Mouse (Mus musculus) hindbrain, embryonic 14.5 days (tissue): ENCODE measurements around the gene Cyp4f17. TPM values are rescaled to one million over a fixed set of nuclear protein-coding genes. Genes with fewer than 3 reads are reported as not detected.
"Not testable (repeated sequence)": the region's sequence is repeated elsewhere in the genome, so short reads cannot be mapped to it uniquely, and the experiment has no call there.

Experiments used
- ATAC-seq: fragments of 200-750 bp; cut with Nextera tagmentation; 2 replicates; pipeline ENCODE4 v1.8.0; 2017; ENCODE audit warnings: moderate number of reproducible peaks, mild to moderate bottlenecking, moderate TSS enrichment, moderate library complexity; ENCODE audit not compliant: low FRiP score
- DNase-seq: peaks from one replicate; pipeline ENCODE4 v3.0.0-alpha.2; 2015; ENCODE audit warnings: low spot score
- H3K27ac ChIP-seq: fragments of 300-500 bp; sonication (generic); 2 replicates; pipeline ENCODE4 v1.5.1; 2014; ENCODE audit warnings: mild to moderate bottlenecking, moderate library complexity
- H3K27me3 ChIP-seq: fragments of 300-500 bp; sonication (generic); 2 replicates; pipeline ENCODE4 v1.6.1; 2014; ENCODE audit warnings: mild to moderate bottlenecking, low read length, mixed read lengths; ENCODE audit not compliant: control insufficient read depth, insufficient read depth
- H3K36me3 ChIP-seq: fragments of 300-500 bp; sonication (generic); replicated peaks from 2 replicates; pipeline ENCODE4 v1.6.1; 2014; ENCODE audit not compliant: control insufficient read depth, insufficient read depth
- H3K4me1 ChIP-seq: fragments of 300-500 bp; sonication (generic); replicated peaks from 2 replicates; pipeline ENCODE4 v1.6.1; 2014; ENCODE audit warnings: antibody characterized with exemption, low read length, mixed read lengths; ENCODE audit not compliant: control insufficient read depth, insufficient read depth
- H3K4me2 ChIP-seq: fragments of 300-500 bp; sonication (generic); replicated peaks from 2 replicates; pipeline ENCODE4 v1.6.1; 2014; ENCODE audit warnings: mild to moderate bottlenecking, moderate library complexity
- H3K4me3 ChIP-seq: fragments of 300-500 bp; sonication (generic); replicated peaks from 2 replicates; pipeline ENCODE4 v1.5.1; 2014; ENCODE audit warnings: mild to moderate bottlenecking, low read length
- H3K9ac ChIP-seq: fragments of 300-500 bp; sonication (generic); 2 replicates; pipeline ENCODE4 v1.6.1; 2014
- H3K9me3 ChIP-seq: fragments of 300-500 bp; sonication (generic); 2 replicates; pipeline ENCODE4 v1.6.1; 2016; ENCODE audit warnings: low read length; ENCODE audit not compliant: control insufficient read depth
- WGBS: fragments of 180-500 bp; shearing (Covaris S2); extraction: QIAGEN DNeasy Blood & Tissue Kit; methylation state at CpG from one replicate; pipeline ENCODE4 v1.1.7; 2014; 5-methylcytosine and 5-hydroxymethylcytosine counted together
- polyA plus RNA-seq: library from polyadenylated mRNA; unstranded; fragments of >200 nt; fragmentation: Nextera tagmentation; extraction: Ambion mirVana; gene quantifications from 2 replicates; pipeline ENCODE4 v1.2.1, GENCODE M21; 2014

Cyp4f17 gene
- polyA plus RNA-seq, 1 experiment from 2014 or later: 10.5 TPM

GRCm38 (mm10) chr17:32522386-32522785, 16.5 kb downstream of the Cyp4f17 start:
- H3K4me3 ChIP-seq: no peak overlapping the region
- no peak overlapping the region for H3K4me2 ChIP-seq
- WGBS: 93% methylated on average over 4 of the region's 4 CpGs
- no peak overlapping the region for H3K27ac ChIP-seq
- no peaks in the 10 kb centered on the region for H3K9me3 ChIP-seq
- H3K9ac ChIP-seq: no peak overlapping the region
- DNase-seq (no peak), ATAC-seq (no peak)
- H3K36me3 ChIP-seq: peaks cover 19% of the 10 kb centered on the region; the same call in 1 of the 2 replicates
- no peaks in the 10 kb centered on the region for H3K27me3 ChIP-seq
- no peaks in the 10 kb centered on the region for H3K4me1 ChIP-seq

GRCm38 (mm10) chr17:32522816-32523215, 17.0 kb downstream of the Cyp4f17 start:
- DNase-seq (no peak), ATAC-seq (no peak)
- Histone ChIP-seq H3K9me3 (no peaks in the 10 kb centered on the region), H3K27ac (no peak overlapping the region), H3K4me3 (no peak overlapping the region), H3K36me3 (peaks cover 18% of the 10 kb centered on the region; the same call in 1 of the 2 replicates), H3K4me1 (no peaks in the 10 kb centered on the region), H3K4me2 (no peak overlapping the region), H3K9ac (no peak overlapping the region), H3K27me3 (no peaks in the 10 kb centered on the region)
- WGBS: 93% methylated on average over 5 of the region's 5 CpGs

- no peak overlapping the region for H3K4me3 ChIP-seq
- H3K36me3 ChIP-seq: peaks cover 15% of the 10 kb centered on the region; the same call in 1 of the 2 replicates
- no peaks in the 10 kb centered on the region for H3K9me3 ChIP-seq
- no peak overlapping the region for H3K9ac ChIP-seq
- 93% methylated on average over 11 of the region's 11 CpGs for WGBS
- no peaks in the 10 kb centered on the region for H3K27me3 ChIP-seq
- H3K27ac ChIP-seq: no peak overlapping the region
- H3K4me2 ChIP-seq: no peak overlapping the region
- no peaks in the 10 kb centered on the region for H3K4me1 ChIP-seq
- ATAC-seq (no peak), DNase-seq (no peak)
Observed at GRCm38 (mm10) chr17:32523895-32524294, 18.0 kb downstream of the Cyp4f17 start.

DNA sequence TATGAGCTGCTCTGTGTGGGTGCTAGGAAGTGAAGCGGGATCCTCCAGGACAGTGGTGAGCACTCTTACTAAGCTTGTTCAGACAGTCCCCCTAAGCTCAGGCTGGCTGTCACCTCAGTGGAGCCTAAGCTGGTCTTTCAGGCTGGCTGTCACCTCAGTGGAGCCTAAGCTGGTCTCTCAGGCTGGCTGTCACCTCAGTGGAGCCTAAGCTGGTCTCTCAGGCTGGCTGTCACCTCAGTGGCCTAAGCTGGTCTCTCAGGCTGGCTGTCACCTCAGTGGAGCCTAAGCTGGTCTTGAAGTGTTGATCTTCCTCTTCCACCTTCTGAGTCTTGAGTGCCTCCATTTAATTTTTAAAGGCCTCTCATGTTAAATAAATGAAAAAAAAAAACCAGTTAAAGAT, 20.5 kb downstream of the Cyp4f17 start:
- DNase-seq, H3K4me1 ChIP-seq, H3K27me3 ChIP-seq, ATAC-seq, H3K4me3 ChIP-seq, H3K27ac ChIP-seq, H3K9ac ChIP-seq, H3K9me3 ChIP-seq, H3K4me2 ChIP-seq: not testable (repeated sequence)
- H3K36me3 ChIP-seq: peaks cover 11% of the 10 kb centered on the region; the same call in 1 of the 2 replicates
- 96% methylated on average over 1 of the region's 1 CpGs for WGBS

- WGBS: 92% methylated on average over 11 of the region's 11 CpGs
- ATAC-seq: no peak
Observed at GRCm38 (mm10) chr17:32527748-32528147, 21.9 kb downstream of the Cyp4f17 start.

GRCm38 (mm10) chr17:32528408-32529337, 22.8 kb downstream of the Cyp4f17 start:
- Histone ChIP-seq H3K9ac (0 out of 2 replicates have a peak overlapping the region, but pooled peaks have one; percentile 24), H3K4me3 (0 out of 2 replicates have a peak overlapping the region, but pooled peaks have one; percentile 9), H3K36me3 (peaks cover 8% of the 10 kb centered on the region; the same call in 1 of the 2 replicates), H3K4me2 (peak overlapping the region; percentile 47), H3K9me3 (no peaks in the 10 kb centered on the region), H3K4me1 (no peaks in the 10 kb centered on the region), H3K27ac (no peak overlapping the region), H3K27me3 (no peaks in the 10 kb centered on the region)
- ATAC-seq: peak; percentile 60; the same call in 1 of the 2 replicates
- peak; percentile 83 for DNase-seq
- WGBS: 20% methylated on average over 26 of the region's 26 CpGs

More at GRCm38 (mm10) chr17:32527748-32528147, 21.9 kb downstream of the Cyp4f17 start:
- no peak overlapping the region for H3K4me3 ChIP-seq
- no peak overlapping the region for H3K9ac ChIP-seq
- DNase-seq: no peak
- no peaks in the 10 kb centered on the region for H3K27me3 ChIP-seq
- H3K9me3 ChIP-seq: no peaks in the 10 kb centered on the region
- H3K27ac ChIP-seq: no peak overlapping the region
- H3K36me3 ChIP-seq: peaks cover 8% of the 10 kb centered on the region; the same call in 1 of the 2 replicates
- H3K4me1 ChIP-seq: no peaks in the 10 kb centered on the region
- no peak overlapping the region for H3K4me2 ChIP-seq

DNA sequence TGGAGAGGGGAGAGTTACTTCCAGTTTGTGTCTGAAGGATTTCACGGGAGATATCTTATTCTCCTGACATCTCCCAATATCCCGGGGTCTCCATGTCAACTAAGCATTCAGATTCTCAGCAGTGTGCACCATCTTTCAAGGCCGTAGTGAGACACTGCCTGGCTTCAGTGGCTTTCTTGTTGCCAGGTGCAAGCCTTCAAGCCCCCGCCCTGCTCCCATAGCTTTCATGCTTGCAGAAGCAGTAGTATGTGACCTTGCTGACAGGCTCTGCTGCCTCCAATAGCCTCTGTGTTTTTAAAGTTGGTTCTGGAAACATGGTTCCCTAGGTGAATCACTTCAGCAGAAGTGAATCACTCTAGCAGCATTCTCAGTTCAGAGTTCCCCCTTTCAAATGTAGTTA, 26.5 kb downstream of the Cyp4f17 start:
- not testable (repeated sequence) for ATAC-seq, H3K36me3 ChIP-seq, H3K27ac ChIP-seq, H3K4me2 ChIP-seq, H3K9me3 ChIP-seq, H3K4me1 ChIP-seq, H3K9ac ChIP-seq, DNase-seq, H3K4me3 ChIP-seq, H3K27me3 ChIP-seq
- WGBS: 47% methylated on average over 4 of the region's 4 CpGs

DNA sequence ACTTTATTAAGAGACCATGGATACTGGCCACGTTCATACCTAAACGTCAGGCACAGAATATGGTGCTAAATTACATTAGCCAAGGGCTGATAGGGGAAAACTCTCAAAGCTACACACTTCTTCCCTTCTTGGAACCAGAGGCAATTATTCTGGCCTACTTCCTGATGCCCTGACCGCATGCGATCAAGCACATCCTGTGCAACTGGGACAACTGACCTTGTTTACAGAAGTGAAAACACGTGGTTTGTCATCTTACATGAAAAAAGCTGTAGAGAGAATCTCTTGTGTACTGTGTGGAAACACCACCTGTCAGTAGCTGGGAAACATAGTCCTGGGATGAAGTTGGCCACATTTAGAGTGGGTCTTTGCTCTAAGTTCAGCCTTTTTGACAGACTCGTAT, 28.2 kb downstream of the Cyp4f17 start:
- DNase-seq (no peak), ATAC-seq (no peak)
- no peak overlapping the region for H3K9ac ChIP-seq
- no peak overlapping the region for H3K27ac ChIP-seq
- 0 out of 2 replicates have a peak, but pooled peaks cover 6% of the 10 kb centered on the region for H3K4me1 ChIP-seq
- H3K4me3 ChIP-seq: no peak overlapping the region
- no peaks in the 10 kb centered on the region for H3K36me3 ChIP-seq
- 82% methylated on average over 6 of the region's 6 CpGs for WGBS
- H3K27me3 ChIP-seq: no peaks in the 10 kb centered on the region
- no peaks in the 10 kb centered on the region for H3K9me3 ChIP-seq
- no peak overlapping the region for H3K4me2 ChIP-seq

DNA sequence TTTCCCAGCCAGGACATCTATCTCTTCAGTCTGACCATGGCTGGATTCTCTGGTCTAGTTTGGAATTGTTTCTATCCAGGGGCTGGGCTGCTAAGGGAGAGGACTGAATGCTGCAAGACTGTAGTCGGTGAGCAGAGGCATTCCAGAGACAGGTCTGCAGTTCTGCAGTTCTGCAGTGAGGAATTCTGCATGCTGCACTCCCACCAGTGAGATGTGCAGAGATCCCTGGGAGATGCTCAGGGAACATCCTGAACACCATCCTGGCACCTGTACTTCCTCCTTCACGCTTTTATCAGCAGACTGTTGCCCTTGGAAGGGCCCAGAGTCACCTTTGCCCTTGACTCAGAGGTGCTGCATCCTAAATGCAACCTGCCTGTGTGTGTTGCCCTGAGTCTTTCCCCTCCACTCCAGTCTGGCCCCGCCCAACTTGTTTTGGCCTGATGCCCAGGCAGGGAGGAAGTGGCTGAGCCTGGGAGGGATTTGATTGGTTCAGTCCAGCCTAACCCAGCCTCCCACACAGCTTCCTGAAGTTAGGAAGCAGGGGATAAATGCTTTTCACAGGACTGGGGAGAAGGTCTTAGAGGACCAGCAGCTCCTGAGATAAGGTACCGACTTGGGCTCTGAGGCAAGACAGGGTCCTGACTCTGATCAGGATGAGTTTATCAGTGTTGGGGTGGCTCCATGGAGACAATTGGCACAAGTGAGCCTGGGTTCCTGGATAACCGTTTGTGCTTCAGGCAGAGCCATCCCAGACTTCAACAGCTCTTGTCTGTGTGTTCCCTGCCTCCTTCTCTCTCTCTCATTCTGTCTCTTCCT, 30.4 kb downstream of the Cyp4f17 start, which contains the start of gene Cyp4f16:
TSS of gene Cyp4f16 (plus strand) at position 508 of the 816 bp plus-strand sequence.
- not testable (repeated sequence) for H3K4me1 ChIP-seq, H3K36me3 ChIP-seq, H3K9me3 ChIP-seq, H3K27me3 ChIP-seq, H3K27ac ChIP-seq
- 19% methylated on average over 5 of the region's 5 CpGs for WGBS
- peak; percentile 91 for ATAC-seq
- peak within 1 kb of the TSS; percentile 62 for H3K4me2 ChIP-seq
- peak; percentile 82 for DNase-seq
- peak within 1 kb of the TSS; percentile 57 for H3K9ac ChIP-seq
- peak within 1 kb of the TSS; percentile 38 for H3K4me3 ChIP-seq
